Mouse (Mus musculus) cerebellum, adult 2 months (tissue): ENCODE data around the gene Gjc2. TPM values are rescaled to one million over a fixed set of nuclear protein-coding genes. Genes with fewer than 3 reads are reported as not detected.

ENCODE experiments used
- DNase-seq, 2 experiments: peaks; one replicate each; pipeline ENCODE4 v3.0.0; 2021
- H3K27ac ChIP-seq: fragments of 200-500 bp; 2 replicates; pipeline ENCODE4 v1.5.1; 2012; ENCODE audit warnings: low read length, control low read depth, inconsistent platforms; ENCODE audit not compliant: insufficient read depth
- H3K27me3 ChIP-seq: fragments of 200-500 bp; 2 replicates; pipeline ENCODE4 v1.6.1; 2012; ENCODE audit warnings: inconsistent platforms, mild to moderate bottlenecking, low read length, moderate library complexity; ENCODE audit not compliant: control insufficient read depth, insufficient read depth
- H3K4me1 ChIP-seq: fragments of 200-500 bp; 2 replicates; pipeline ENCODE4 v1.6.1; 2011; ENCODE audit warnings: low read length; ENCODE audit not compliant: control insufficient read depth, insufficient read depth
- H3K4me3 ChIP-seq: fragments of 200-500 bp; replicated peaks from 2 replicates; pipeline ENCODE3; 2011; ENCODE audit warnings: mild to moderate bottlenecking, low read depth, low read length, control low read depth; ENCODE audit not compliant: insufficient read depth
- CTCF ChIP-seq: fragments of 200-500 bp; IDR thresholded peaks from 2 replicates; pipeline ENCODE4 v1.5.1; 2011; ENCODE audit warnings: low read depth, mild to moderate bottlenecking, control low read depth, low read length, moderate library complexity, borderline replicate concordance; ENCODE audit not compliant: insufficient read depth
- POLR2A ChIP-seq: fragments of 200-500 bp; IDR thresholded peaks from 2 replicates; pipeline ENCODE4 v1.6.1; 2011; ENCODE audit warnings: low read length, control low read depth, borderline replicate concordance; ENCODE audit not compliant: insufficient read depth
- WGBS: fragments of 180-500 bp; shearing (Covaris S2); methylation state at CpG from one replicate; pipeline ENCODE4 v1.1.7; 2018; 5-methylcytosine and 5-hydroxymethylcytosine counted together
- polyA plus RNA-seq: library from polyadenylated mRNA; depleted of rRNA; stranded (reverse); fragments of >200 nt; gene quantifications from 2 replicates; pipeline ENCODE4 v1.2.3, GENCODE M21; 2012

Gene Gjc2
- polyA plus RNA-seq, 1 experiment = 57.1 TPM

DNA sequence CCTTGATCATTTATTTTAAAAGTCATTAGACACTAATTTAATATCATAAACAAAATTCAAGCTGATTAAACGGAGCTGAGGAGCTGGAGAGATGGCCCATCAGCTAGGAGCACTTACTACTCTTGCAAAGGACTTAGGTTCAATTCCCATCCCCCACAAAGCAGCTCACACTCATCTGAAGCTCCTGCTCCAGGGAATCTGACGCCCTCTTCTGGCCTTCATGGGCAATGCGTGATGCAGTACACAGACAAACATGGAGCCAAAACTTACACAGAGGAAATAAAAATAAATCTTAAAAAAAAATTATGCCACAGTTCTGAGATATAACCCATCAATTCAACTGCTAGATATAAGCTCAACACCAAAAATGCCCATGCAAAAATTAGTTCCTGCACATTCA is 31.3 kb downstream of the Gjc2 start:
- Histone ChIP-seq H3K27me3 (no peaks in the 10 kb centered on the region; the same call in 1 of the 2 replicates), H3K4me1 (no peaks in the 10 kb centered on the region), H3K27ac (no peak overlapping the region), H3K4me3 (no peak overlapping the region)
- DNase-seq = no peak
- TF ChIP-seq POLR2A = no peak
- TF ChIP-seq CTCF = no peak
- 34% methylated on average over 3 of the region's 3 CpGs for WGBS

- no peak for DNase-seq
- H3K27me3 ChIP-seq = no peaks in the 10 kb centered on the region; the same call in 1 of the 2 replicates
- no peak overlapping the region for H3K4me3 ChIP-seq
- WGBS = 39% methylated on average over 3 of the region's 3 CpGs
- no peaks in the 10 kb centered on the region for H3K4me1 ChIP-seq
- TF ChIP-seq CTCF (no peak), POLR2A (no peak)
- no peak overlapping the region for H3K27ac ChIP-seq
These were observed 33.7 kb downstream of the Gjc2 start for GRCm38 (mm10) chr11:59149302-59149701.

DNA sequence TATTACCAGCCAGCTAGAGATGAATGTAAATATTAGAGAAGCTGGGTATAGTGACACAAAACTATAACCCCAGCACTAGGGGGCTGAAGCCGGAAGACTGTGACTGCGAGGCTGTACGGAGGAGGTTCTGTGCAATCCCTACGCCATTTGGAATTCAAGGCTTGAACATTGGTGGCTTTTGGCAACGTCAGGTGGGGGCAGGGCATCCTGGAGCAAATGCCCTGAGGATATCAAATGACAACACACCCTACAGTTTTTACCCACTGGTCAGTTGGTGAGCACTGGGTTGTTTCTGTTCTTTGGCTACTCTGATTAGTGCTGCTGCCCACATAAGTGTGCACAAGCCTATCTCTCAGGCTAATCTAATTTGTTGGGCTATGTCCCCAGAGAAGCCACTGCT is 40.1 kb downstream of the Gjc2 start:
- no peak for DNase-seq
- WGBS = 79% methylated on average over 5 of the region's 5 CpGs
- TF ChIP-seq CTCF = no peak
- no peak for TF ChIP-seq POLR2A

DNA sequence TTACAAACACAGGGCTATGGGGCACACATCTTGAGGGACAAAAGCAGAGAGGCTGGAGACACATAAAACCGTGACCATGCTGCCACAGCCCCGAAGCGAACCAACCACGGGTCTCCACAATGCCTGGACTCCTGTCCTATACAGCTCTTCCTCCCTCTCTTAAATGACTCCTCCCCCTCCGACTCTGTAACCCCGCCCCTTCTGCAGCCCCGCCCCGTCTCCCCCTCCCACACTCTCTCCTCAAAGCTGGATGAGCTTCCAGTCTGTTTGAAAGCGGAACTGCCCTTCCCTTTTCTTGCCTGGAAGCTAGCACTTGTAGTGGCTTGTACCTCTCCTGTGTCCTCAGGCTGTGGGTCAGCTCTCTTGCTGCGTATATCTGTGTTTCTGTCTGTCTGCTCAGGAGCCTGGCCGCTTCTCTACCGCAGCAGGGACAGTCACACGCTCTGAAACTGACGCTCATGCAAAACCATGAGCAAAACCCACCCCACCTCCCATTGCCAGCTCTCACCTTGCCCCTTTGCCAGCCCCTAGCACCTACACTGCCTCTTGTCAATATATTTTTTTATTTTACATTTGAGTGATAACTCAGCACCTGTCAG is 41.1 kb downstream of the Gjc2 start:
- no peak overlapping the region for H3K4me3 ChIP-seq
- 9% methylated on average over 14 of the region's 14 CpGs for WGBS
- no peak for DNase-seq
- H3K4me1 ChIP-seq = no peaks in the 10 kb centered on the region
- no peak overlapping the region for H3K27ac ChIP-seq
- H3K27me3 ChIP-seq = no peaks in the 10 kb centered on the region
- TF ChIP-seq POLR2A = no peak
- no peak for TF ChIP-seq CTCF

More for the DNA sequence above, 40.1 kb downstream of the Gjc2 start:
- Histone ChIP-seq H3K27ac (no peak overlapping the region), H3K27me3 (no peaks in the 10 kb centered on the region), H3K4me1 (no peaks in the 10 kb centered on the region), H3K4me3 (no peak overlapping the region)

- 68% methylated on average over 19 of the region's 19 CpGs for WGBS
- Histone ChIP-seq H3K27me3 (no peaks in the 10 kb centered on the region; the same call in 1 of the 2 replicates), H3K4me3 (no peak overlapping the region), H3K27ac (no peak overlapping the region), H3K4me1 (no peaks in the 10 kb centered on the region; the same call in 1 of the 2 replicates)
- no peak for DNase-seq
- TF ChIP-seq CTCF (no peak), POLR2A (no peak)
These were observed 44.2 kb downstream of the Gjc2 start for GRCm38 (mm10) chr11:59138537-59139486.

- H3K4me3 ChIP-seq = no peak overlapping the region
- no peak for TF ChIP-seq CTCF
- H3K27ac ChIP-seq = no peak overlapping the region
- 70% methylated on average over 12 of the region's 12 CpGs for WGBS
- no peaks in the 10 kb centered on the region; the same call in 1 of the 2 replicates for H3K4me1 ChIP-seq
- no peaks in the 10 kb centered on the region; the same call in 1 of the 2 replicates for H3K27me3 ChIP-seq
- no peak for DNase-seq
These were observed 45.9 kb downstream of the Gjc2 start for GRCm38 (mm10) chr11:59136994-59137706.

DNA sequence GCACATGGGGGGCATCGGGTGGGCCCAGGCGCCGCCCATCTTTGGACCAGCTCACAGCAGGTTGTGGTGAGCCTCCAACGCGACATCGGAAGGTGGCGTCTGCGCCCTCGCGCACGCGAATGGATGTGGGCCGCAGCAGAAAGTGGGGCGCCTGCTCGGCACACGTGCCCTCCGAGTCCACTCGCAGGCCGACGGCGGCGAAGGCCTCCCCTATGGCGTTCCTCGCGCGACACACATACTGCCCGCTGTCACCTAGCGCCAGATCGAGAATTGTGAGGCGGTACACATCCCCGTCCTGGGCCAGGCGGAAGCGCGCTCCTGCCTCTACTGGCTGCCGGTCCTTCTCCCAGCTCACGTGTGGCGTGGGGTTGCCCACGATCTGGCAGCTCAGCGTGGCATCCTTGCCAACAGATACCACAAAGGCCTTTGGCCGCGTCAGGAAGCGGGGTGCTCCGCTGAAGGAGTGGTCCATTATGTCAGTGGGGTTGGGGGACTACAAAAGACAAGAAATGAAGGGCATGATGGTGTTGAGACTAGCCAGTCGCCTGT is 47.0 kb downstream of the Gjc2 start, which contains the start of gene Obscn:
Gene Obscn (minus strand): TSS at position 499 of the 549 bp plus-strand sequence.
- TF ChIP-seq POLR2A (no peak), CTCF (no peak)
- H3K4me1 ChIP-seq = peaks cover 2% of the 10 kb centered on the region; the same call in 1 of the 2 replicates
- H3K4me3 ChIP-seq = no peak within 1 kb of the TSS
- WGBS = 13% methylated on average over 44 of the region's 44 CpGs
- no peak for DNase-seq
- H3K27me3 ChIP-seq = no peaks in the 10 kb centered on the region; the same call in 1 of the 2 replicates
- no peak within 1 kb of the TSS for H3K27ac ChIP-seq
